Mouse (Mus musculus): Measurements from ENCODE around the gene Ank2.

- TF ChIP-seq GATA1 (IDR thresholded peaks at IDR 0.05; ENCODE audit: borderline replicate concordance, low read length) (no peak), FLI1 (IDR thresholded peaks at IDR 0.05; ENCODE audit: low read length) (no peak)
These were observed 372.9 kb downstream of the Ank2 start for GRCm38 (mm10) chr3:127126220-127126619.
